Mouse (Mus musculus): ENCODE measurements around the gene March11. TPM values are rescaled to one million over a fixed set of nuclear protein-coding genes. Genes with fewer than 3 reads are reported as not detected.

The March11 gene
- polyA plus RNA-seq, 1 experiment = not detected

DNA sequence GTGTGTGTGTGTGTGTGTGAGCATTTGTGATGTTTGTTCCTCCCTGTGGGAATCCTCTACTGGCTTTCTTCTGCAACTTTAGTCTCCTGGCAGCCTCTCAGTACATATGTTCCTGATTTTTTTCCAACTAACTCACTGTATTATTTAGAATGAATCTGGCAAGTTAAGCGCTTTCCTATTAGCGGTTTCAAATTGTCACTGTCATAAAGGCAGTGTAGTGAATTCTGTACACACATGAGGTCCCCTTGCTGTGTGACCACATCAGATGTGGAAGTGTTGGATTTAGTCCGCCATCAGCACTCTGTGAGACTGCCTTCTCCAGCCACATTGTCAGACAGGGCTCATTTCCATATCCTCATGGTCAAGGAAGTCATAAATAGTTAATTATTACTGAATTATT, 26.9 kb downstream of the March11 start:
- Histone ChIP-seq H3K36me3 (ENCODE audit: control insufficient read depth, insufficient read depth, low read length) (no peaks in the 10 kb centered on the region), H3K27me3 (ENCODE audit: control insufficient read depth, insufficient read depth, low read length) (no peaks in the 10 kb centered on the region), H3K4me1 (ENCODE audit: control insufficient read depth, insufficient read depth, insufficient read length, low read length) (no peaks in the 10 kb centered on the region), H3K4me3 (ENCODE audit: low read depth, low read length) (no peak overlapping the region), H3K27ac (ENCODE audit: insufficient read depth, low read depth, low read length) (no peak overlapping the region)
- TF ChIP-seq POLR2A (IDR thresholded peaks at IDR 0.05; ENCODE audit: low read depth, low read length) = no peak
- no peak for TF ChIP-seq CTCF (IDR thresholded peaks at IDR 0.05; ENCODE audit: extremely low read depth, insufficient read length, insufficient replicate concordance, low read depth, low read length)
- 76% methylated on average over 3 of the region's 3 CpGs for WGBS

DNA sequence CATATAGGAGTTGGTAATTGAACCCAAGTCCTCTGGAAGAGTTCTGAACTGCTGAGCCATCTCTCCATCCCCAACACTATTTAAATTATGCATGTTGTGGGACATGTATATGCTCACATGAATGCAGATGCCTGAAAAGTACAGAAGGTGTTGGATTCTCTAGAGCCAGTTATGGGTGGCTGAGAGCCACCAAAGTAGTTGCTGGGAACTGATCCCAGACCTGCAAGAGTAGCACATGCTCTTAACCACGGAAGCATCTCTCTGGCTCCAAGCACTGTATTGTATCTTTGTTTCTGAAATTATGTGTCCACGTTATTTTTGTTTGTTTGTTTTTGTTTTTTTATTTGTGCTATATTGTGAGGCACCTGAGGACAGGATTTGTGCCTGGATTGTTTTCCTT, 28.9 kb downstream of the March11 start:
- Histone ChIP-seq H3K27me3 (ENCODE audit: control insufficient read depth, insufficient read depth, low read length) (no peaks in the 10 kb centered on the region), H3K36me3 (ENCODE audit: control insufficient read depth, insufficient read depth, low read length) (no peaks in the 10 kb centered on the region), H3K4me3 (ENCODE audit: low read depth, low read length) (no peak overlapping the region), H3K27ac (ENCODE audit: insufficient read depth, low read depth, low read length) (no peak overlapping the region), H3K4me1 (ENCODE audit: control insufficient read depth, insufficient read depth, insufficient read length, low read length) (no peaks in the 10 kb centered on the region)
- TF ChIP-seq CTCF (IDR thresholded peaks at IDR 0.05; ENCODE audit: extremely low read depth, insufficient read length, insufficient replicate concordance, low read depth, low read length) (no peak), POLR2A (IDR thresholded peaks at IDR 0.05; ENCODE audit: low read depth, low read length) (no peak)
- WGBS = 89% methylated on average over 2 of the region's 2 CpGs

GRCm38 (mm10) chr15:26338343-26338742, 29.5 kb downstream of the March11 start:
- WGBS = 66% methylated on average over 4 of the region's 4 CpGs
- H3K27me3 ChIP-seq (ENCODE audit: control insufficient read depth, insufficient read depth, low read length) = no peaks in the 10 kb centered on the region
- no peak overlapping the region for H3K4me3 ChIP-seq (ENCODE audit: low read depth, low read length)
- H3K4me1 ChIP-seq (ENCODE audit: control insufficient read depth, insufficient read depth, insufficient read length, low read length) = no peaks in the 10 kb centered on the region
- H3K27ac ChIP-seq (ENCODE audit: insufficient read depth, low read depth, low read length) = no peak overlapping the region
- TF ChIP-seq POLR2A (IDR thresholded peaks at IDR 0.05; ENCODE audit: low read depth, low read length) (no peak), CTCF (IDR thresholded peaks at IDR 0.05; ENCODE audit: extremely low read depth, insufficient read length, insufficient replicate concordance, low read depth, low read length) (no peak)
- H3K36me3 ChIP-seq (ENCODE audit: control insufficient read depth, insufficient read depth, low read length) = no peaks in the 10 kb centered on the region

- no peak for TF ChIP-seq CTCF (IDR thresholded peaks at IDR 0.05; ENCODE audit: extremely low read depth, insufficient read length, insufficient replicate concordance, low read depth, low read length)
- Histone ChIP-seq H3K27ac (ENCODE audit: insufficient read depth, low read depth, low read length) (no peak overlapping the region), H3K4me3 (ENCODE audit: low read depth, low read length) (no peak overlapping the region), H3K36me3 (ENCODE audit: control insufficient read depth, insufficient read depth, low read length) (no peaks in the 10 kb centered on the region), H3K27me3 (ENCODE audit: control insufficient read depth, insufficient read depth, low read length) (no peaks in the 10 kb centered on the region), H3K4me1 (ENCODE audit: control insufficient read depth, insufficient read depth, insufficient read length, low read length) (no peaks in the 10 kb centered on the region)
- WGBS = 82% methylated on average over 11 of the region's 11 CpGs
Observed at GRCm38 (mm10) chr15:26340490-26340889, 31.6 kb downstream of the March11 start.

DNA sequence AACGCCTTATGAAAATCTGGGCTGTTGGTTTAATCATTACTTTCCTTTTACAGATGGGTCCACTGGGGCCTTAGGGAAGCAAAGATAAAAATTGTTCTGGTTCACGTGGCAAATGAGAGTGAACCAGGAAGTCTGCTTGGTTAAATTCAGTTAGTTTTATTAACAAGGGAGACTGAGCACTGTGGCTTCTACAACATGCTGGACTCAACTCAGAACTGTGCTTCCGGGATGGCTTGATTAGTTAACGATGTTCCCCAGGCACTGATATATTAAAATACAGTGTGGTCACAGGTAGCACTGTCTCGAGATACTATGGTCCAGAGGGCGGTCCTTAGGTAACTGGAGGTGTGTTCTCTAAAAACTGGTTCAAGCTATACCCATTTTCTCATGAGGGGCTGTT, 32.1 kb downstream of the March11 start:
- no peak overlapping the region for H3K27ac ChIP-seq (ENCODE audit: insufficient read depth, low read depth, low read length)
- H3K4me3 ChIP-seq (ENCODE audit: low read depth, low read length) = no peak overlapping the region
- WGBS = 45% methylated on average over 6 of the region's 6 CpGs
- TF ChIP-seq CTCF (IDR thresholded peaks at IDR 0.05; ENCODE audit: extremely low read depth, insufficient read length, insufficient replicate concordance, low read depth, low read length) (no peak), POLR2A (IDR thresholded peaks at IDR 0.05; ENCODE audit: low read depth, low read length) (no peak)
- H3K27me3 ChIP-seq (ENCODE audit: control insufficient read depth, insufficient read depth, low read length) = no peaks in the 10 kb centered on the region
- H3K36me3 ChIP-seq (ENCODE audit: control insufficient read depth, insufficient read depth, low read length) = no peaks in the 10 kb centered on the region
- no peaks in the 10 kb centered on the region for H3K4me1 ChIP-seq (ENCODE audit: control insufficient read depth, insufficient read depth, insufficient read length, low read length)

DNA sequence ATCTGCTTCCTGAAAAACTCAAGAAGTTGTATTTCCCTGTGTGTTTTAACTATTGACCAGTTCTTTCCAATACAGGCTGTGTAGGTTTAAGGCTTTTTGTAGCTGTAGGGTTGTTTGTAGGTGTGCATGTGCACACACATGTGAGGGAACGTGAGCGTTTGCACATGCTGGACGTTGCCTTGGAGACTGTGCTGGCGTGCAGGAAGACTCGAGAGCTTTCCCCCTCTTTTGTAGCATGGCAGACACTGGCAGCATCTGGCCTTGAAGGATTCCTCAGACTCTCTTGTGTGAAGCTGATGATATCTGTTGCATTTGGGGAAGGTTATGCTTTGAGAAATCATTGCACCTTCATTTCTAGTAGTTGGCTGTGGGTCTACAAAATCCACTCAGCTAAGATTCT, 35.5 kb downstream of the March11 start:
- no peaks in the 10 kb centered on the region for H3K36me3 ChIP-seq (ENCODE audit: control insufficient read depth, insufficient read depth, low read length)
- 78% methylated on average over 5 of the region's 5 CpGs for WGBS
- H3K4me1 ChIP-seq (ENCODE audit: control insufficient read depth, insufficient read depth, insufficient read length, low read length) = no peaks in the 10 kb centered on the region
- TF ChIP-seq CTCF (IDR thresholded peaks at IDR 0.05; ENCODE audit: extremely low read depth, insufficient read length, insufficient replicate concordance, low read depth, low read length) = no peak
- no peak overlapping the region for H3K4me3 ChIP-seq (ENCODE audit: low read depth, low read length)
- H3K27ac ChIP-seq (ENCODE audit: insufficient read depth, low read depth, low read length) = no peak overlapping the region
- H3K27me3 ChIP-seq (ENCODE audit: control insufficient read depth, insufficient read depth, low read length) = no peaks in the 10 kb centered on the region

DNA sequence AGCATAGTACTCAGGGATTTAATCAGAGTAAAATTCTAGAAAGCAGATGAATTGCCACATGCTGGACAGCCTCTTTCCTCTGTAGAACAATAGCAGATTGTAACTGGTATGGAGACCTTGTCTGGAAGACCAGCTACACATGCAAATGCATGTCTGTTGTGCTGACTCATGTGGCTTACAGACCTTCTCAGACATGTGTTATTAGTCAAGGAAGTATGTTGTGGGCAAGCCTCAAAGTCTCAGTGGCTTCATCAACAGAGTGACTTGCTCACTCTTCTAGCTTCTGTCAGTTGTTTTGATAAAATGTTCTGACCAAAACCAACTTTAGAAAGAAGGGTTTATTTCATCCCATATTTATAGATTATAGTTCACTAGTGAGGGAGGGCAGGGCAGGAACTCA, 44.8 kb downstream of the March11 start:
- Histone ChIP-seq H3K36me3 (ENCODE audit: control insufficient read depth, insufficient read depth, low read length) (no peaks in the 10 kb centered on the region), H3K27ac (ENCODE audit: insufficient read depth, low read depth, low read length) (no peak overlapping the region), H3K4me3 (ENCODE audit: low read depth, low read length) (no peak overlapping the region), H3K27me3 (ENCODE audit: control insufficient read depth, insufficient read depth, low read length) (no peaks in the 10 kb centered on the region), H3K4me1 (ENCODE audit: control insufficient read depth, insufficient read depth, insufficient read length, low read length) (no peaks in the 10 kb centered on the region)
- no peak for TF ChIP-seq CTCF (IDR thresholded peaks at IDR 0.05; ENCODE audit: extremely low read depth, insufficient read length, insufficient replicate concordance, low read depth, low read length)
- TF ChIP-seq POLR2A (IDR thresholded peaks at IDR 0.05; ENCODE audit: low read depth, low read length) = no peak

GRCm38 (mm10) chr15:26365344-26365743, 56.5 kb downstream of the March11 start:
- no peak overlapping the region for H3K27ac ChIP-seq (ENCODE audit: insufficient read depth, low read depth, low read length)
- no peaks in the 10 kb centered on the region for H3K36me3 ChIP-seq (ENCODE audit: control insufficient read depth, insufficient read depth, low read length)
- H3K27me3 ChIP-seq (ENCODE audit: control insufficient read depth, insufficient read depth, low read length) = no peaks in the 10 kb centered on the region
- TF ChIP-seq CTCF (IDR thresholded peaks at IDR 0.05; ENCODE audit: extremely low read depth, insufficient read length, insufficient replicate concordance, low read depth, low read length) (no peak), POLR2A (IDR thresholded peaks at IDR 0.05; ENCODE audit: low read depth, low read length) (no peak)
- no peak overlapping the region for H3K4me3 ChIP-seq (ENCODE audit: low read depth, low read length)
- H3K4me1 ChIP-seq (ENCODE audit: control insufficient read depth, insufficient read depth, insufficient read length, low read length) = no peaks in the 10 kb centered on the region
- WGBS = 22% methylated on average over 7 of the region's 7 CpGs
